Mouse (Mus musculus): ENCODE data around the gene Auts2. TPM values are rescaled to one million over a fixed set of nuclear protein-coding genes. Genes with fewer than 3 reads are reported as not detected.

The Auts2 gene
- total and polyA plus RNA-seq, 3 experiments: not detected

- in situ Hi-C loops (cut with MboI; ENCODE audit: low pct_ligation_motif_present, low pct_unique_long_range_greater_than_20kb, low sequenced_read_pairs): no loop called here
- Histone ChIP-seq H3K27me3 (replicated peaks) (no peaks in the 10 kb centered on the region), H3K36me3 (replicated peaks in 1 of 2; ENCODE audit: control insufficient read depth in 1 of 2, insufficient read depth in 1 of 2, low read length in 1 of 2) (no peaks in the 10 kb centered on the region), H3K27ac (ENCODE audit: insufficient read depth, low read depth) (no peak overlapping the region), H3K9me3 (replicated peaks; ENCODE audit: low read length) (peaks cover 71% of the 10 kb centered on the region), H3K4me1 (ENCODE audit: control insufficient read depth in 1 of 2, insufficient read depth in 2 of 2) (no peaks in the 10 kb centered on the region), H3K9ac (ENCODE audit: insufficient read depth, low read depth) (no peak overlapping the region), H3K4me3 (replicated peaks in 1 of 3; ENCODE audit: low read depth in 2 of 3, low read length in 2 of 3, poor library complexity in 1 of 3) (no peak overlapping the region), H3K4me2 (ENCODE audit: insufficient read depth, low read depth, poor library complexity, severe bottlenecking) (no peak overlapping the region), H3K79me2 (replicated peaks; ENCODE audit: control insufficient read depth, extremely low read depth, insufficient read depth, poor library complexity, severe bottlenecking) (no peaks in the 10 kb centered on the region)
- DNase-seq (ENCODE audit: extremely low read depth): no peak
- dilution Hi-C loops (cut with MboI; ENCODE audit: extremely low pct_ligation_motif_present, extremely low pct_unique_long_range_greater_than_20kb, low sequenced_read_pairs): no loop called here
- TF ChIP-seq MAX (IDR thresholded peaks at IDR 0.05; ENCODE audit: low read length): no peak
Observed at GRCm38 (mm10) chr5:132203846-132204245, 339.3 kb downstream of the Auts2 start.

GRCm38 (mm10) chr5:132201077-132201645 is 342.0 kb downstream of the Auts2 start:
- TF ChIP-seq ETS1 (conservative IDR thresholded peaks at IDR 0.05; ENCODE audit: low read depth, low read length) (no peak), ZC3H11A (IDR thresholded peaks at IDR 0.05; ENCODE audit: low read depth, low read length) (no peak), MEF2A (IDR thresholded peaks at IDR 0.05; ENCODE audit: borderline replicate concordance, low read depth, low read length) (no peak), JUND (conservative IDR thresholded peaks at IDR 0.05; ENCODE audit: low read depth, low read length) (no peak), POLR2A (IDR thresholded peaks at IDR 0.05; ENCODE audit: low read depth, low read length) (no peak), GABPA (IDR thresholded peaks at IDR 0.05; ENCODE audit: insufficient replicate concordance, low read depth, low read length) (no peak), ELF1 (IDR thresholded peaks at IDR 0.05; ENCODE audit: low read depth, low read length) (no peak), MAX (IDR thresholded peaks at IDR 0.05; ENCODE audit: low read length) (no peak)
- dilution Hi-C loops (cut with MboI; ENCODE audit: extremely low pct_ligation_motif_present, extremely low pct_unique_long_range_greater_than_20kb, low sequenced_read_pairs) (no loop called here), in situ Hi-C loops (cut with MboI; ENCODE audit: low pct_ligation_motif_present, low pct_unique_long_range_greater_than_20kb, low sequenced_read_pairs) (no loop called here)
- H3K79me2 ChIP-seq (replicated peaks; ENCODE audit: control insufficient read depth, extremely low read depth, insufficient read depth, poor library complexity, severe bottlenecking): no peaks in the 10 kb centered on the region
- peaks cover 76% of the 10 kb centered on the region for H3K9me3 ChIP-seq (replicated peaks; ENCODE audit: low read length)
- H3K4me3 ChIP-seq (replicated peaks in 1 of 3; ENCODE audit: low read depth in 2 of 3, low read length in 2 of 3, poor library complexity in 1 of 3): no peak overlapping the region
- H3K27ac ChIP-seq (ENCODE audit: insufficient read depth, low read depth): no peak overlapping the region
- no peak for DNase-seq (ENCODE audit: extremely low read depth)
- no peak overlapping the region for H3K9ac ChIP-seq (ENCODE audit: insufficient read depth, low read depth)
- no peaks in the 10 kb centered on the region for H3K36me3 ChIP-seq (replicated peaks in 1 of 2; ENCODE audit: control insufficient read depth in 1 of 2, insufficient read depth in 1 of 2, low read length in 1 of 2)
- no peaks in the 10 kb centered on the region for H3K4me1 ChIP-seq (ENCODE audit: control insufficient read depth in 1 of 2, insufficient read depth in 2 of 2)
- H3K27me3 ChIP-seq (replicated peaks): no peaks in the 10 kb centered on the region
- no peak overlapping the region for H3K4me2 ChIP-seq (ENCODE audit: insufficient read depth, low read depth, poor library complexity, severe bottlenecking)

- in situ Hi-C loops (cut with MboI; ENCODE audit: low pct_ligation_motif_present, low pct_unique_long_range_greater_than_20kb, low sequenced_read_pairs) (no loop called here), dilution Hi-C loops (cut with MboI; ENCODE audit: extremely low pct_ligation_motif_present, extremely low pct_unique_long_range_greater_than_20kb, low sequenced_read_pairs) (no loop called here)
- Histone ChIP-seq H3K4me3 (replicated peaks in 1 of 3; ENCODE audit: low read depth in 2 of 3, low read length in 2 of 3, poor library complexity in 1 of 3) (no peak overlapping the region), H3K4me1 (ENCODE audit: control insufficient read depth in 1 of 2, insufficient read depth in 2 of 2) (no peaks in the 10 kb centered on the region), H3K27ac (ENCODE audit: insufficient read depth, low read depth) (no peak overlapping the region), H3K4me2 (ENCODE audit: insufficient read depth, low read depth, poor library complexity, severe bottlenecking) (no peak overlapping the region), H3K27me3 (replicated peaks) (no peaks in the 10 kb centered on the region), H3K9me3 (replicated peaks; ENCODE audit: low read length) (peaks cover 79% of the 10 kb centered on the region), H3K36me3 (replicated peaks in 1 of 2; ENCODE audit: control insufficient read depth in 1 of 2, insufficient read depth in 1 of 2, low read length in 1 of 2) (no peaks in the 10 kb centered on the region), H3K9ac (ENCODE audit: insufficient read depth, low read depth) (no peak overlapping the region), H3K79me2 (replicated peaks; ENCODE audit: control insufficient read depth, extremely low read depth, insufficient read depth, poor library complexity, severe bottlenecking) (no peaks in the 10 kb centered on the region)
- no peak for TF ChIP-seq USF2 (conservative IDR thresholded peaks at IDR 0.05; ENCODE audit: low read depth, low read length)
- no peak for TF ChIP-seq TCF12 (IDR thresholded peaks at IDR 0.05; ENCODE audit: low read depth, low read length)
- TF ChIP-seq USF1 (IDR thresholded peaks at IDR 0.05; ENCODE audit: low read depth, low read length): no peak
- no peak for TF ChIP-seq MEF2A (IDR thresholded peaks at IDR 0.05; ENCODE audit: borderline replicate concordance, low read depth, low read length)
- TF ChIP-seq SIN3A (IDR thresholded peaks at IDR 0.05; ENCODE audit: low read length): no peak
- no peak for TF ChIP-seq ZMIZ1 (IDR thresholded peaks at IDR 0.05; ENCODE audit: low read depth, low read length)
- DNase-seq (ENCODE audit: extremely low read depth): no peak
Observed at GRCm38 (mm10) chr5:132200595-132200994, 342.5 kb downstream of the Auts2 start.

Data from CH12.LX (cell line).